Mouse (Mus musculus): ENCODE results near the gene Letm1.

Letm1 gene

GRCm38 (mm10) chr5:33740548-33740947 lies 42.1 kb downstream of the Letm1 start:
- no peak for DNase-seq (ENCODE audit: low read depth in 2 of 2, low spot score in 2 of 2)

GRCm38 (mm10) chr5:33738341-33738740 lies 44.3 kb downstream of the Letm1 start:
- no peak for DNase-seq (ENCODE audit: low read depth in 2 of 2, low spot score in 2 of 2)

- DNase-seq (ENCODE audit: low read depth in 2 of 2, low spot score in 2 of 2), result peak in 1 of 2 experiments; percentile 33
Observed at GRCm38 (mm10) chr5:33737903-33738321, 44.7 kb downstream of the Letm1 start.

GRCm38 (mm10) chr5:33736230-33736629 lies 46.4 kb downstream of the Letm1 start:
- DNase-seq (ENCODE audit: low read depth in 2 of 2, low spot score in 2 of 2), result no peak

- no peak for DNase-seq (ENCODE audit: low read depth in 2 of 2, low spot score in 2 of 2)
Observed at GRCm38 (mm10) chr5:33735412-33736092, 47.1 kb downstream of the Letm1 start.

DNA sequence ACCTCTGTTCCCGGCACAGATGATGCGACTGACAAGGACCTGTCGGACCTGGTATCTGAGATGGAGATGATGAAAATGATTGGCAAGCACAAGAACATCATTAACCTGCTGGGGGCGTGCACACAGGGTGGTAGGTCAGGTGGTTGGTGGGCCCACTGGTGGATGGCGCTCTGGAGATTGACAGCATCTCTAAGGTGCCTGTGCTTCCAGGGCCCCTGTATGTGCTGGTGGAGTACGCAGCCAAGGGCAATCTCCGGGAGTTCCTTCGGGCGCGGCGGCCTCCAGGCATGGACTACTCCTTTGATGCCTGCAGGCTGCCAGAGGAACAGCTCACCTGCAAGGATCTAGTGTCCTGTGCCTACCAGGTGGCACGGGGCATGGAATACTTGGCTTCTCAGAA lies 48.8 kb downstream of the Letm1 start:
- DNase-seq (ENCODE audit: low read depth in 2 of 2, low spot score in 2 of 2), result no peak

DNA sequence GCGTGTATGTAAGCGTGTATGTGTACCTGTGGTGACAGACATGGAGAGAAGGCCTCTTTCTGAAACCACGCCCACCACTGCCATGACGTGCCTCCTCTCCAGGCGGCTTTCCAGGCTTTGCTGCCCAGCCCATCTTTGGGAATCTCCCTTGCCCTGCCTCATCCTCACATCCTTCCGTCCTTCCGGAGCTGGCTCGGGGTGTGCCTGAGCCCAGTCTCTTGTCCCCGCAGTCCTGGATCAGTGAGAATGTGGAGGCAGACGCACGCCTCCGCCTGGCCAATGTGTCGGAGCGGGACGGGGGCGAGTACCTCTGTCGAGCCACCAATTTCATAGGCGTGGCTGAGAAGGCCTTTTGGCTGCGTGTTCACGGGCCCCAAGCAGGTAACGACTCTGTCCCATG lies 51.6 kb downstream of the Letm1 start:
- no peak for DNase-seq (ENCODE audit: low read depth in 2 of 2, low spot score in 2 of 2)

DNA sequence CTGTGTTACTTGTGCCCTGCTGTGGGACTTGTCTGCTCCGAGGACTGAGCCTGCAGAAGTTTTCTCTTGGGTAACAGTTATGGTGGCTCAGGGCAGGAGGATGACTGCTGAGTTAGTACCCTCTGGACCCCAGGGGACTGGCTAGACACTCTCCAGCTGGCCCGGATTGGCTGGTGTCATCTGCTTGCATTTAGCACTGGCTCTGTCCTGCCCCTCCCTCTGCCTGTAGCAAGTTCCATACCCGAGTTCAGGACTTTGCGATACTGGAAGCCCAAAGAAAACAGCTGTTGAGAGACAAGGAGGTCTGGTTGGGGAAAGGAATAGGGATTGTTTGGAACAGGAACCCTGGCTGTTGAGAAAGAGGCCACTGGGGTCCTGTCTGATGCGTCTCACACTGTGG lies 52.1 kb downstream of the Letm1 start:
- DNase-seq (ENCODE audit: low read depth in 2 of 2, low spot score in 2 of 2), result no peak

DNA sequence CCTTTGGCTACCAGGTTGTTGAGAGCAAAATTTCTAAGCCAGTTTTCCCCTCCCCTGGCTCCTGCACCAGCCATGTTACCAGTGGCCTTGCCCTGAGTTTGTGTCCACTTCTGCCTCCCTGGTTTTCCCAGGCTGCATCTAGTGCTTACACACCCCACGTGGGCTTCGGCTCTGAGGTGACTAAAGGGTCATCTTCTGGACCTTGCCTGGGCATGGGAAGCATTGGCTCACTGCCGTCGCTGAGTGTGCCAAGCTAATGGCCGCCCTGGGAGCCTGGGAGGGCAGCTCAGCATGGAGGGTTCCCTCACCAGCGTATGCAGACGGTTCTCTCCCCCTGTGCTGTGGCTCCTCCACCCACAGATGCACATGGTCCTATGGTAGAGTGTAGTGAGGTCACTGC lies 53.8 kb downstream of the Letm1 start:
- DNase-seq (ENCODE audit: low read depth in 2 of 2, low spot score in 2 of 2), result no peak

GRCm38 (mm10) chr5:33726891-33727290 lies 55.7 kb downstream of the Letm1 start:
- DNase-seq (ENCODE audit: low read depth in 2 of 2, low spot score in 2 of 2), result no peak

- no peak for DNase-seq (ENCODE audit: low read depth in 2 of 2, low spot score in 2 of 2)
Observed at GRCm38 (mm10) chr5:33726081-33726647, 56.5 kb downstream of the Letm1 start.

DNA sequence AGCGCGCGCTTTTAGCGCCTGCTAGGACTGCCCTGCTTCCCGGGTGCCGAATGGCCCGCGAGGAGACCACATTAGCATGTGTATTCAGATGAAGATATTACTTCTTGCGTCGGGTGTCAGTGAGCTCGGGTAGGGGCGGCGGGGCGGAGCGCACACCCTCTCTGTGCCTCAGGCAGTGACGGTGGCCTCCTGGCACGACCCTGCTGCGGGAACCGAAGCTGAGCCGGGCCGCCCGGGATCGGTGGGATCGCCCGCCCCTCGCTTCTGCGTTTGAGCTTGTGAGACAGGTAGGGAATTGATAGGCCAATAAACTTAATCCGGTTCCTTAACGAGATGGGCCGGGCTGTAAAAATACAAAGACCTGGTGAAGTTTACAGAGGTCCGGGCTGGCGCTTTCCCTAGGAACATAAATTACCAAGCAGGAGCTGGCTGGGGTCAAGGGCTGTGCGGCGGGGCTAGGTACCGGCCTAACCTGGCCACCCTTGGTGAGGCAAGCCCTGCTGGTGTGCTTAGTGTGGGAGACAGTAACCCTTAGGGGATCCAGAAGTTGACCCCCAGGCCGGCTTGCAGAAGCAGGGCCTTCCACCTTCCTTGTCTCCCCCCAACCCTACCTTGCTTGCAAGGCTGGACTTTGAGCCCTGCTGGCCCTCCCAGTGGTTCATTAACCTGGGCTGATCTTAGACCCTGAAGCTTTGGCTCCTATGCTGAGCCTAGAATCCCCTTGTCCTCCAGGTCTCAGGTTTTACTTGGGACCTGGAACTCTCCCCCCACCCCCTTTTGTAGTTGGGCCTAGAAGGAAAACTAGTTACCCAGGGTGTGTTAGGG lies 58.8 kb downstream of the Letm1 start:
- DNase-seq (ENCODE audit: low read depth in 2 of 2, low spot score in 2 of 2), result no peak

- no peak for DNase-seq (ENCODE audit: low read depth in 2 of 2, low spot score in 2 of 2)
Observed at GRCm38 (mm10) chr5:33723019-33723640, 59.5 kb downstream of the Letm1 start.

DNA sequence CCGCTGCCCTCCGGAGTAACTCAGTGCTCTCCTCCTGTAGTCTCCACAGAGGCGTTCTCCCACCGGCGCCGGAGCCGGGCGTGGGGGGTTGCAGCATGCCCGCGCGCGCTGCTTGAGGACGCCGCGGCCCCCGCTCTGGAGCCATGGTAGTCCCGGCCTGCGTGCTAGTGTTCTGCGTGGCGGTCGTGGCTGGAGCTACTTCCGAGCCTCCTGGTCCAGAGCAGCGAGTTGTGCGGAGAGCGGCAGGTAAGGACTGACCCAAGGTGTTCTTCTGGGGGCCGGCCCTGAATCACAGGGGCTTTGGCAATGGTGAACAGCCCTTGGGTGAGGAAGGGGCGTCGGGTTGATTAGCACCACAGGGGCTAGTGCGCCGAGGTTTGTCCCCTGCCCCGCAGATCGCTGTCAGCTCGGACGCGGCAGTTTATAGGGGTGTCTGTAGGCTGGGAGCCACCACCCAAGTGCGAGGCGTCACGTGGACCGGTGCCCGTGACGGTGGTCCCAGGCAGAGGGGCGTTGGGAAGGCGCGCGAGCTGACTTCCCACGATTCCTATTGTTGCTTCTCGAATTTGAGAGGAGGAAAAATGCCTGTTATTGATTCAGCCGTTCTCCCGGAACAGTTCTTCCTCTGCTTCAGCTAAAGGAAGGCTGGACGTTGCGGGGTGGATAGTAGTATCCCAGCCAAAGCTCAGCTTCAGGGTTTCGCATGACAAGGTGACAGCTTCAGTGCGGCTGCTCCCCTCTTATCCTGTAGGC lies 60.2 kb downstream of the Letm1 start:
- DNase-seq (ENCODE audit: low read depth in 2 of 2, low spot score in 2 of 2), result no peak

DNA sequence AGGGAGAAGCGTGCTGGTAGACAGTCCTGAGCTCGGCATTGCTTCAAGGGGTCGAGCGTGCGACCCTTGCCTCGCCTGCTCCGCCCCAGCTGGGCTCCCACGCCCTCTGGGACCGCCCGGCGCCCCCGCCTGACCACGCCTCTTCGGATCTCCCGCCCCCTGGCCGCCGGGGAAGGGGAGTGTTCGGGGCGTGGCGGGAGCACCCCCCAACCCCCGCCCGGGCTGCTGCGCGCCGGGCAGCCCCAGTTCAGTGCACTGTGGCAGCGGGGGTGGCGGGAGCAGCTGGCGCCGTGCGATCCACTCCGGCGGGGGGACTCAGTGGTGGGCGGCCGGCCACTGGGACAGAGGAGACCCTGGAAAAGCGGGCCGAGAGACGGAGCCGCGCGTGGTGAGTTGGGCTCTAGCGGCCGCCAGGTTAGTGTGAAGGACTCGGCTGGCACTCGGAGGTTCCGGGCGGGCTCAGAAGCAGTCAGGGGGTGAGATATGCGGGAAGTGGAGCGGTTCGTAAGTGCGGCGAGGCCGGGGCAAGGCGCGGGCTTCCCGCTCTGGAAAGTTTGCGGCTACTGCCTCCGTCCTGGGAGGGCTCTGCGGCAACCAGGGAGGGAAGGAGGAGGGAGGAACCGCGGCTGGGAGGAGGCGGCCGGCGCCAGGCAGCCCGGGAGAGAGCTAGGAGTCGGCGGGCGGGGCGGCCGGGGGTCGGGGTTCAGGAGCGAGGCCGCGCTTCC lies 60.9 kb downstream of the Letm1 start, which contains the start of gene Fgfr3:
Gene Fgfr3 (plus strand): TSS at position 134 of the 725 bp plus-strand sequence.
- peak in 1 of 2 experiments; percentile 14 for DNase-seq (ENCODE audit: low read depth in 2 of 2, low spot score in 2 of 2)

GRCm38 (mm10) chr5:33720852-33721490 lies 61.6 kb downstream of the Letm1 start:
- no peak for DNase-seq (ENCODE audit: low read depth in 2 of 2, low spot score in 2 of 2)

DNA sequence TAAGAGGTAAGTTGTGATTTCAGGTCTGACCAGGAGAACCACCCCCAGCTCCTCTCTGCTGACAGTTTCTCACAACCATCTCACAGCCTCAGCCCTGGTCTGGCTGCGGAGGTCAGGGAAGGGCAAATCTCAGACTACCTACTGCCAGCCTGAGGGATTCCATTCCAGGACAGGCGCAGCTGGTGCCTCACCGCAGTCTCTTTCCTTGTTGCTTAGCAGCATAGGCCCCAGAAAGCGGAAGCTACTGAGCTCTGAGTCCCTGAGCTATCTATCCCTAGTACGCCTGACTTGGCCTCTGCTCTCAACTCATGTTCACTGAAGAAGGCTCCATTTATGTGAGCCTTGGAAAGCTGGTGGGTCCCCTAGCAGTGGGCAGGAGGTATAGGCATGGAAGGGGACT lies 64.2 kb downstream of the Letm1 start:
- DNase-seq (ENCODE audit: low read depth in 2 of 2, low spot score in 2 of 2), result no peak

DNA sequence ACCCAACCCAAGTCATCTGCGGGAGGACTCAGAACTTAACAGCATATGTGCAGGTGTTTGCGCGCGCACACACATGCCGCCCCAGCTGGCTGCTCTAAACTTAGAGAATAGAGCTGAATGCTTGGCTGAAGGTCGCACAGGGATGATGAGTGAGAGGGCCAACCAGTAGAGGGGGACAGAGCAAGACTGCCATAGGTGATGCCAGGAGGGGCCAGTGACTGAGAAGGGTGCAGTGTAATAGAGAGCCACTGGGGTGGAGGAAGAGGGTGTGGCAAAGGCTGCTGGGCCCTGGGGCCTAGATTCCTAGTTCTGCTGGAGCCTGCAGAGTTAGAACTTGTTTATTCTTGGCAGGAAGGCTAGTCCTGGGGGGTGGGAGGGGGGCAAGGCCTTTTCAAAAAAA lies 66.2 kb downstream of the Letm1 start:
- DNase-seq (ENCODE audit: low read depth in 2 of 2, low spot score in 2 of 2), result no peak

GRCm38 (mm10) chr5:33715182-33715581 lies 67.4 kb downstream of the Letm1 start:
- no peak for DNase-seq (ENCODE audit: low read depth in 2 of 2, low spot score in 2 of 2)

DNA sequence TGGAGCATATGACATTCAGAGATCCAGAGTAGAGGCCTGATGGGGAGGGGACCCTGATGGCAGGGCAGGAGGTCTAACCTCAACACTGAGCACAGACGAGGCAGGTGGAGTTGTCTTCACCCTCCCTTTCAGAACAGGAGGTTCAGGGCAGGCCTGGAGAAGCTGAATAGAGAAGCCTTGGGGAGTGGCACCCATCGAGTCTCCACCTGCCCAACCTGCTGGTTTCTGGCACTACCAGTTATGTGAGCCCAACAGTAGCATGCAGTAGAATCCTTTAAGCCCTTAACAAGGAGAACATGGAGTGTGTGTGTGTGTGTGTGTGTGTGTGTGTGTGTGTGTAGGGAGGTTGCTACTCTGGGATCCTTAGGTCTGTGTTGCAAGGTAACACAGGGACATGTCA lies 70.1 kb downstream of the Letm1 start:
- DNase-seq (ENCODE audit: low read depth in 2 of 2, low spot score in 2 of 2), result no peak
